Mouse (Mus musculus): ENCODE results near the gene Sik2.

Gene Sik2

GRCm38 (mm10) chr9:51008841-51009655 is at the start of gene Sik2:
Gene Sik2 (minus strand): TSS chr9:51009073.
- DNase-seq (ENCODE audit: low spot score in 2 of 2), result peak; percentile 88 to 93

GRCm38 (mm10) chr9:51056360-51057324 is 47.8 kb upstream of the Sik2 start:
- no peak for DNase-seq (ENCODE audit: low spot score in 2 of 2)

GRCm38 (mm10) chr9:51052180-51052579 is 43.3 kb upstream of the Sik2 start:
- DNase-seq (ENCODE audit: low spot score in 2 of 2), result no peak

GRCm38 (mm10) chr9:51042136-51042535 is 33.3 kb upstream of the Sik2 start:
- no peak for DNase-seq (ENCODE audit: low spot score in 2 of 2)

- DNase-seq (ENCODE audit: low spot score in 2 of 2), result no peak
Observed at GRCm38 (mm10) chr9:51041491-51041980, 32.7 kb upstream of the Sik2 start.

- no peak for DNase-seq (ENCODE audit: low spot score in 2 of 2)
Observed at GRCm38 (mm10) chr9:51032785-51033529, 24.1 kb upstream of the Sik2 start.

- no peak for DNase-seq (ENCODE audit: low spot score in 2 of 2)
Observed at GRCm38 (mm10) chr9:51032291-51032690, 23.4 kb upstream of the Sik2 start.

GRCm38 (mm10) chr9:51031603-51032002 is 22.7 kb upstream of the Sik2 start:
- DNase-seq (ENCODE audit: low spot score in 2 of 2), result no peak

- no peak for DNase-seq (ENCODE audit: low spot score in 2 of 2)
Observed at GRCm38 (mm10) chr9:51030147-51030546, 21.3 kb upstream of the Sik2 start.

GRCm38 (mm10) chr9:51026952-51027351 is 18.1 kb upstream of the Sik2 start:
- no peak for DNase-seq (ENCODE audit: low spot score in 2 of 2)

GRCm38 (mm10) chr9:51021123-51021795 is 12.4 kb upstream of the Sik2 start:
- no peak for DNase-seq (ENCODE audit: low spot score in 2 of 2)

- no peak for DNase-seq (ENCODE audit: low spot score in 2 of 2)
Observed at GRCm38 (mm10) chr9:51020351-51020750, 11.5 kb upstream of the Sik2 start.

GRCm38 (mm10) chr9:51019670-51020069 is 10.8 kb upstream of the Sik2 start:
- no peak for DNase-seq (ENCODE audit: low spot score in 2 of 2)

GRCm38 (mm10) chr9:51015732-51016131 is 6.9 kb upstream of the Sik2 start:
- no peak for DNase-seq (ENCODE audit: low spot score in 2 of 2)

- DNase-seq (ENCODE audit: low spot score in 2 of 2), result no peak
Observed at GRCm38 (mm10) chr9:51013644-51014043, 4.8 kb upstream of the Sik2 start.

GRCm38 (mm10) chr9:51009656-51009950 is 730 bp upstream of the Sik2 start:
- no peak for DNase-seq (ENCODE audit: low spot score in 2 of 2)

GRCm38 (mm10) chr9:51008068-51008840 is 619 bp downstream of the Sik2 start:
- peak in 1 of 2 experiments; percentile 47 for DNase-seq (ENCODE audit: low spot score in 2 of 2)

GRCm38 (mm10) chr9:51007726-51008067 is 1.2 kb downstream of the Sik2 start:
- no peak for DNase-seq (ENCODE audit: low spot score in 2 of 2)

GRCm38 (mm10) chr9:51006846-51007245 is 2.0 kb downstream of the Sik2 start:
- peak; percentile 64 to 86 for DNase-seq (ENCODE audit: low spot score in 2 of 2)

- DNase-seq (ENCODE audit: low spot score in 2 of 2), result no peak
Observed at GRCm38 (mm10) chr9:51004062-51004461, 4.8 kb downstream of the Sik2 start.

- DNase-seq (ENCODE audit: low spot score in 2 of 2), result no peak
Observed at GRCm38 (mm10) chr9:50986677-50987076, 22.2 kb downstream of the Sik2 start.

Data from spleen, postnatal 10 days (tissue).